Mouse (Mus musculus): Measurements from ENCODE around the gene 1110065P20Rik. TPM values are rescaled to one million over a fixed set of nuclear protein-coding genes. Genes with fewer than 3 reads are reported as not detected.

1110065P20Rik gene
- polyA plus RNA-seq, 1 experiment from 2014 or later, result 58.0 TPM

- WGBS, result 3% methylated on average over 61 of the region's 77 CpGs
- H3K27ac ChIP-seq, result 0 out of 2 replicates have a peak within 1 kb of the TSS, but pooled peaks have one; percentile 29
- peaks cover 14% of the 10 kb centered on the region for H3K4me1 ChIP-seq
- H3K9me3 ChIP-seq, result no peaks in the 10 kb centered on the region
- peaks cover 5% of the 10 kb centered on the region; the same call in 1 of the 2 replicates for H3K36me3 ChIP-seq
- DNase-seq (ENCODE audit: low spot score), result no peak
- H3K27me3 ChIP-seq (ENCODE audit: insufficient read depth, poor library complexity, severe bottlenecking), result peaks cover 40% of the 10 kb centered on the region
- H3K4me3 ChIP-seq, result peak within 1 kb of the TSS; percentile 62
Observed at GRCm38 (mm10) chr4:124861283-124862188, 10.5 kb upstream of the 1110065P20Rik start, which contains the start of gene Maneal. TSS of gene Maneal (minus strand) at chr4:124862171.

- peak; percentile 91 for DNase-seq (ENCODE audit: low spot score)
- 6% methylated on average over 7 of the region's 7 CpGs for WGBS
- Histone ChIP-seq H3K4me3 (no peak overlapping the region), H3K27me3 (ENCODE audit: insufficient read depth, poor library complexity, severe bottlenecking) (peaks cover 40% of the 10 kb centered on the region), H3K36me3 (peaks cover 16% of the 10 kb centered on the region; the same call in 1 of the 2 replicates), H3K27ac (no peak overlapping the region), H3K4me1 (peaks cover 14% of the 10 kb centered on the region), H3K9me3 (no peaks in the 10 kb centered on the region)
Observed at GRCm38 (mm10) chr4:124860446-124860845, 9.4 kb upstream of the 1110065P20Rik start.

- no peaks in the 10 kb centered on the region for H3K9me3 ChIP-seq
- 72% methylated on average over 5 of the region's 5 CpGs for WGBS
- no peak overlapping the region for H3K4me3 ChIP-seq
- H3K27ac ChIP-seq, result no peak overlapping the region
- DNase-seq (ENCODE audit: low spot score), result no peak
- peaks cover 35% of the 10 kb centered on the region for H3K36me3 ChIP-seq
- H3K27me3 ChIP-seq (ENCODE audit: insufficient read depth, poor library complexity, severe bottlenecking), result peaks cover 36% of the 10 kb centered on the region
- peaks cover 14% of the 10 kb centered on the region for H3K4me1 ChIP-seq
Observed at GRCm38 (mm10) chr4:124858370-124858769, 7.4 kb upstream of the 1110065P20Rik start.

- Histone ChIP-seq H3K27ac (no peak overlapping the region), H3K36me3 (peaks cover 44% of the 10 kb centered on the region)
Observed at GRCm38 (mm10) chr4:124856294-124856693, 5.3 kb upstream of the 1110065P20Rik start.

GRCm38 (mm10) chr4:124850261-124850913 is 609 bp downstream of the 1110065P20Rik start, which contains the start of gene Yrdc:
TSS of gene Yrdc (plus strand) at chr4:124850679.
- H3K4me3 ChIP-seq, result peak within 1 kb of the TSS; percentile 84
- H3K9me3 ChIP-seq, result no peaks in the 10 kb centered on the region
- peak; percentile 96 for DNase-seq (ENCODE audit: low spot score)
- H3K4me1 ChIP-seq, result peaks cover 24% of the 10 kb centered on the region
- H3K27me3 ChIP-seq (ENCODE audit: insufficient read depth, poor library complexity, severe bottlenecking), result no peaks in the 10 kb centered on the region
- H3K36me3 ChIP-seq, result peaks cover 39% of the 10 kb centered on the region
- WGBS, result under 1% methylated on average over 89 of the region's 90 CpGs
- peak within 1 kb of the TSS; percentile 98 for H3K27ac ChIP-seq

More at GRCm38 (mm10) chr4:124856294-124856693, 5.3 kb upstream of the 1110065P20Rik start:
- no peak for DNase-seq (ENCODE audit: low spot score)
- Histone ChIP-seq H3K9me3 (no peaks in the 10 kb centered on the region), H3K4me3 (no peak overlapping the region), H3K27me3 (ENCODE audit: insufficient read depth, poor library complexity, severe bottlenecking) (peaks cover 15% of the 10 kb centered on the region), H3K4me1 (peaks cover 16% of the 10 kb centered on the region)
- WGBS, result 96% methylated on average over 8 of the region's 8 CpGs

- peak; percentile 85 for DNase-seq (ENCODE audit: low spot score)
- peaks cover 40% of the 10 kb centered on the region for H3K36me3 ChIP-seq
- H3K27me3 ChIP-seq (ENCODE audit: insufficient read depth, poor library complexity, severe bottlenecking), result no peaks in the 10 kb centered on the region
- peak overlapping the region; percentile 98 for H3K27ac ChIP-seq
- peaks cover 30% of the 10 kb centered on the region for H3K4me1 ChIP-seq
- H3K9me3 ChIP-seq, result no peaks in the 10 kb centered on the region
- WGBS, result 5% methylated on average over 24 of the region's 24 CpGs
- H3K4me3 ChIP-seq, result peak overlapping the region; percentile 84
Observed at GRCm38 (mm10) chr4:124849631-124850260, 1.2 kb downstream of the 1110065P20Rik start.

- no peak overlapping the region for H3K27ac ChIP-seq
- H3K27me3 ChIP-seq (ENCODE audit: insufficient read depth, poor library complexity, severe bottlenecking), result no peaks in the 10 kb centered on the region
- peak; percentile 92 for DNase-seq (ENCODE audit: low spot score)
- H3K36me3 ChIP-seq, result peaks cover 37% of the 10 kb centered on the region
- H3K9me3 ChIP-seq, result no peaks in the 10 kb centered on the region
- H3K4me1 ChIP-seq, result peaks cover 37% of the 10 kb centered on the region
- WGBS, result 11% methylated on average over 8 of the region's 8 CpGs
- no peak overlapping the region for H3K4me3 ChIP-seq
Observed at GRCm38 (mm10) chr4:124847573-124847972, 3.4 kb downstream of the 1110065P20Rik start.

- DNase-seq (ENCODE audit: low spot score), result no peak
- 55% methylated on average over 11 of the region's 11 CpGs for WGBS
- H3K4me3 ChIP-seq, result no peak overlapping the region
- no peaks in the 10 kb centered on the region for H3K9me3 ChIP-seq
- peaks cover 17% of the 10 kb centered on the region for H3K4me1 ChIP-seq
- peaks cover 65% of the 10 kb centered on the region for H3K36me3 ChIP-seq
- no peak overlapping the region for H3K27ac ChIP-seq
- H3K27me3 ChIP-seq (ENCODE audit: insufficient read depth, poor library complexity, severe bottlenecking), result no peaks in the 10 kb centered on the region
Observed at GRCm38 (mm10) chr4:124843493-124843892, 7.5 kb downstream of the 1110065P20Rik start.

GRCm38 (mm10) chr4:124840998-124841397 is 10.0 kb downstream of the 1110065P20Rik start:
- 97% methylated on average over 1 of the region's 1 CpGs for WGBS
- Histone ChIP-seq H3K4me3 (no peak overlapping the region), H3K27ac (no peak overlapping the region), H3K36me3 (peaks cover 76% of the 10 kb centered on the region), H3K27me3 (ENCODE audit: insufficient read depth, poor library complexity, severe bottlenecking) (no peaks in the 10 kb centered on the region), H3K9me3 (no peaks in the 10 kb centered on the region), H3K4me1 (peaks cover 16% of the 10 kb centered on the region)
- DNase-seq (ENCODE audit: low spot score), result no peak

- no peaks in the 10 kb centered on the region for H3K27me3 ChIP-seq (ENCODE audit: insufficient read depth, poor library complexity, severe bottlenecking)
- peaks cover 59% of the 10 kb centered on the region for H3K36me3 ChIP-seq
- H3K27ac ChIP-seq, result no peak overlapping the region
- 0 out of 2 replicates have a peak, but pooled peaks cover under 1% of the 10 kb centered on the region for H3K4me1 ChIP-seq
- WGBS, result 81% methylated on average over 14 of the region's 14 CpGs
- no peak for DNase-seq (ENCODE audit: low spot score)
- H3K9me3 ChIP-seq, result no peaks in the 10 kb centered on the region
- no peak overlapping the region for H3K4me3 ChIP-seq
Observed at GRCm38 (mm10) chr4:124838035-124838700, 12.8 kb downstream of the 1110065P20Rik start.

GRCm38 (mm10) chr4:124832796-124833195 is 18.2 kb downstream of the 1110065P20Rik start:
- DNase-seq (ENCODE audit: low spot score), result no peak
- H3K36me3 ChIP-seq, result peaks cover 54% of the 10 kb centered on the region
- H3K27ac ChIP-seq, result no peak overlapping the region
- H3K4me3 ChIP-seq, result no peak overlapping the region
- no peaks in the 10 kb centered on the region for H3K4me1 ChIP-seq
- H3K27me3 ChIP-seq (ENCODE audit: insufficient read depth, poor library complexity, severe bottlenecking), result no peaks in the 10 kb centered on the region
- WGBS, result 93% methylated on average over 10 of the region's 10 CpGs
- H3K9me3 ChIP-seq, result no peaks in the 10 kb centered on the region

GRCm38 (mm10) chr4:124829671-124830070 is 21.3 kb downstream of the 1110065P20Rik start:
- 62% methylated on average over 5 of the region's 5 CpGs for WGBS
- no peaks in the 10 kb centered on the region for H3K9me3 ChIP-seq
- H3K4me1 ChIP-seq, result no peaks in the 10 kb centered on the region
- H3K27me3 ChIP-seq (ENCODE audit: insufficient read depth, poor library complexity, severe bottlenecking), result no peaks in the 10 kb centered on the region
- DNase-seq (ENCODE audit: low spot score), result no peak
- H3K4me3 ChIP-seq, result no peak overlapping the region
- H3K36me3 ChIP-seq, result peaks cover 67% of the 10 kb centered on the region
- H3K27ac ChIP-seq, result no peak overlapping the region
